Mouse (Mus musculus) lung, embryonic 15.5 days (tissue): ENCODE results near the gene Gdap2. TPM values are rescaled to one million over a fixed set of nuclear protein-coding genes. Genes with fewer than 3 reads are reported as not detected.

ENCODE experiments used
- ATAC-seq: fragments of 200-750 bp; cut with Nextera tagmentation; 2 replicates; pipeline ENCODE4 v1.8.0; 2017; ENCODE audit warnings: moderate number of reproducible peaks, borderline replicate concordance; ENCODE audit not compliant: low FRiP score, low TSS enrichment; ENCODE audit errors: extremely low read depth
- H3K27ac ChIP-seq: fragments of 300-500 bp; sonication (generic); 2 replicates; pipeline ENCODE4 v1.5.1; 2015; ENCODE audit warnings: moderate library complexity, mild to moderate bottlenecking, inconsistent platforms
- H3K27me3 ChIP-seq: fragments of 300-500 bp; sonication (generic); 2 replicates; pipeline ENCODE4 v1.6.1; 2015; ENCODE audit warnings: inconsistent platforms
- H3K36me3 ChIP-seq: fragments of 300-500 bp; sonication (generic); 2 replicates; pipeline ENCODE4 v1.6.1; 2015; ENCODE audit warnings: inconsistent platforms
- H3K4me1 ChIP-seq: fragments of 300-500 bp; sonication (generic); 2 replicates; pipeline ENCODE4 v1.6.1; 2015; ENCODE audit warnings: inconsistent platforms
- H3K4me2 ChIP-seq: fragments of 300-500 bp; sonication (generic); 2 replicates; pipeline ENCODE4 v1.6.1; 2015; ENCODE audit warnings: inconsistent platforms, mild to moderate bottlenecking, moderate library complexity
- H3K4me3 ChIP-seq: fragments of 300-500 bp; sonication (generic); 2 replicates; pipeline ENCODE4 v1.5.1; 2015; ENCODE audit warnings: mild to moderate bottlenecking, inconsistent platforms
- H3K9ac ChIP-seq: fragments of 300-500 bp; sonication (generic); 2 replicates; pipeline ENCODE4 v1.6.1; 2015; ENCODE audit warnings: inconsistent platforms
- H3K9me3 ChIP-seq: fragments of 300-500 bp; sonication (generic); 2 replicates; pipeline ENCODE4 v1.6.1; 2016; ENCODE audit warnings: inconsistent platforms
- WGBS: fragments of 180-500 bp; shearing (Covaris S2); methylation state at CpG from one replicate; pipeline ENCODE4 v1.1.7; 2015; 5-methylcytosine and 5-hydroxymethylcytosine counted together
- polyA plus RNA-seq: library from polyadenylated mRNA; unstranded; fragments of >200 nt; fragmentation: Nextera tagmentation; extraction: Ambion mirVana; gene quantifications from 2 replicates; pipeline ENCODE4 v1.2.1, GENCODE M21; 2015

Gene Gdap2
- 24.0 and 24.3 TPM in 2 replicates for polyA plus RNA-seq

DNA sequence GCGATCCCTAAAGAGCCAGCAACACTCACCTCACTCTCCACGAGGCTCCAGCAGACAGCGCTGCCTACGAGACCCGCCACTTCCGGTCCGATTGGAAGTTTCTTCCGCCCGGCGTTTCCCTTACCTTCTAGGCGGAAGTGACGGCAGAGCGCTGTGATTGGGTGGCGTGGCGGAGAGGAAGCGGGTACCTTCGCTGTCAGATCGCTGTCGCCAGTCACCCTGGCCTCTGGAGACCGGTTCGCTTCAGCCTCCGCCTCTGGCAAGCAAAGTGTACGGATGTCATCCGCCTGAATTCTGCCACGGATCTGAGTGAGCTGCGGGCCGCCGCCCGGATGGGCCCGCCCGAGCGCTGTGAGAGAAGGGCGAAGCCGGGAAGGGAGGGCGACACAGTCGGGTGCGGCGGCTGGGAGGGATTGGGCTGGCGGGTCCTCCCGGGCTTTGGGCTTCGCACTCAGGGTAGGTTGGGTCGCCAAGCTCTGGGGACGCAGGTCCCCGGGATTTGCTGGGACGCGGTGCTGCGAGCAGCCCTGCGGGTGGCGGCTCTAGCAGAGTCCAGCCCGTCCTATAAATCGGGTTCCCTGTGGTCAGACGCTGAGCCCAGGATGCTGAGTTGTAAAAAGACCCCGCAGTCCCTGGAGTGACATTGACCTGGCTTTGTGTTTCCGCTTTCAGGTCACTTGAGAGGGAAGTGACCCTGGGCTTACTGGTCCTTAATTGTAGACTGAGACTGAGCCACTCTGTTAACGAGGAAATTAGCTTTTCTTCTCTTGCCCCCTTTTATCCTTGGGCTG lies at the start of gene Gdap2, which contains the start of gene Wdr3:
Gene Gdap2 (plus strand): TSS at position 67 of the 791 bp plus-strand sequence.
Gene Wdr3 (minus strand): TSS at position 93 of the 791 bp plus-strand sequence.
- peak within 1 kb of the TSS; percentile 81 for H3K4me3 ChIP-seq
- no peaks in the 10 kb centered on the region for H3K27me3 ChIP-seq
- H3K4me1 ChIP-seq, result peaks cover 12% of the 10 kb centered on the region
- under 1% methylated on average over 53 of the region's 55 CpGs for WGBS
- H3K9ac ChIP-seq, result peak within 1 kb of the TSS; percentile 75
- H3K27ac ChIP-seq, result peak within 1 kb of the TSS; percentile 82
- H3K4me2 ChIP-seq, result peak within 1 kb of the TSS; percentile 69
- peak; percentile 99 for ATAC-seq
- peaks cover 20% of the 10 kb centered on the region for H3K36me3 ChIP-seq
- no peaks in the 10 kb centered on the region for H3K9me3 ChIP-seq

DNA sequence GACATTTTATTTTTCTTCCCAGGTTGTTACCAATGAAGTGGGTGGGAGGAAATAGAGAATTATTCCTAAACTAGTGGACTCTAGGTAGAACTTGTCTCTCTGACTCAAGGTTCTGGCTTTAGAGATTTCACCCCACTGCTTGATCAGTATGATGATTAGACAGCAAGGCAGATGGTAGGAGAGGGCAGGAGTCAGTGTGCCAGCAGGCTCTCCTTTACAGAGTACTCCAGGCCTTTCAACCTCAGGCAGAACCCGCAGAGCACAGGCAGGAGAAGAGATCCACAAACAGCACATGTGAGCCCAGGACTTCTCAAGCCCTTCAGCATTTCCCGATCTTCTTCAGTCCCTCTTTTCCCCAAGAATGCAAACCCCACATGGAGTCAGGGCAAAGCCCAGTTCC lies 43.5 kb upstream of the Gdap2 start:
- no peaks in the 10 kb centered on the region for H3K27me3 ChIP-seq
- no peak overlapping the region for H3K27ac ChIP-seq
- H3K36me3 ChIP-seq, result no peaks in the 10 kb centered on the region
- H3K4me2 ChIP-seq, result no peak overlapping the region
- H3K4me3 ChIP-seq, result no peak overlapping the region
- no peak for ATAC-seq
- no peaks in the 10 kb centered on the region for H3K4me1 ChIP-seq
- H3K9me3 ChIP-seq, result no peaks in the 10 kb centered on the region
- no peak overlapping the region for H3K9ac ChIP-seq
- 73% methylated on average over 2 of the region's 2 CpGs for WGBS

DNA sequence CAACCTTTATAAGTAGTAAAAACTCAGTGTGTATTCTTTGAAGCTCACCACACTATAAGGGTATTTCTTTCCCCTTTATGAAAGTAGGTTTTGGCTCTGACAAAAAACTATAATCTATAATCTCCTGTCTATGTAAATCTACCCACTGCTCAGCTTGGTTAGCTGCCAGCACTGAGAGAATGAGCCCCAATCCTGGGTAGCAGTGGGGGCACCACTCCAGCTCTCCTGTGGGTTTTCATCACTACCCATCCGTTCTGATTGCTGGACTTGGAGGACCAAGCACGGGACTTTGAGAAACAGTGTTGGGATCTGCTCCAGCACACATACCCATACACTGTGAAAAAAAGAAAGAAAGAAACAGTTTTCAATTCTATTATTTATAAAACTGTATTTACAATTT lies 40.2 kb upstream of the Gdap2 start:
- no peaks in the 10 kb centered on the region for H3K27me3 ChIP-seq
- WGBS, result 54% methylated on average over 2 of the region's 2 CpGs
- no peaks in the 10 kb centered on the region for H3K9me3 ChIP-seq
- H3K36me3 ChIP-seq, result no peaks in the 10 kb centered on the region
- H3K4me3 ChIP-seq, result no peak overlapping the region
- no peaks in the 10 kb centered on the region for H3K4me1 ChIP-seq
- no peak for ATAC-seq
- no peak overlapping the region for H3K27ac ChIP-seq
- no peak overlapping the region for H3K9ac ChIP-seq
- H3K4me2 ChIP-seq, result no peak overlapping the region

- WGBS, result 24% methylated on average over 1 of the region's 1 CpGs
- Histone ChIP-seq H3K9ac (no peak overlapping the region), H3K9me3 (no peaks in the 10 kb centered on the region), H3K36me3 (no peaks in the 10 kb centered on the region), H3K4me2 (no peak overlapping the region), H3K27me3 (no peaks in the 10 kb centered on the region), H3K27ac (no peak overlapping the region), H3K4me1 (no peaks in the 10 kb centered on the region), H3K4me3 (no peak overlapping the region)
- ATAC-seq, result no peak
These were observed 39.7 kb upstream of the Gdap2 start for GRCm38 (mm10) chr3:100122445-100122844.

DNA sequence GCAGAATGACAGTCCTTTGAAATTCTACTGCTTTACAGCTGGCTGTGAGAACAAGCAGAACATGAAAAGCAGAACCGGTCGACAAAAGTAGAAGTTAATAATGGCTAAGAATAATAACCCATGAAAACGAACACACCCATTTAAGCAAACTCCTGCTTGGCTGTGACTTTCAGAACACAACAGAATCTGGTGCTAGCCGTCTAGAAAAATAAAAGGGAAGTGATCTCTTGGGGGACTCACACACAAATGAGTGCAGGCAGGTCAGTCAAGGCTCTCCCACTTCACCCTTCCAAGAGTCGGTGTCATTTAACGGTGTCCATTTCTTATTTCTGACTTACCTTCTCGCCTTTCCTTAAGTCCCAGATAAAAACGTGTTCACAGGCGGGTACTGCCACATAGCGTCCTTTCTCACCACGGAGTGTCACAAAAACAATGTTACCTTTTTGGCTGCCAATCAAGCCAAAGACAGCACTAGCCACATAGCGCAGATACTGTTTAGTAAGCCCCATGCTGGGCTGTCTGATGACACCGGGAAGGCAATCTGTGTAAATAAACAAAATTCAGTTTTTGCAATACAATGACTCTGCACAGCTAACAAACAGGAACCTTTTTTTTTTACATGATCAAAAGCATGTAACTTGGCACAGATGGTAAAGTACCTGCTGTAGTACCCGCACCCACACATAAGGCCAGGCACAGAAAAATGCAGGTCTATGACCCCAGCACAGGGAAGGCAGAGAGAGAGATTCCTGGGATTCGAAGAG lies 1.3 kb upstream of the Gdap2 start:
- no peak for ATAC-seq
- Histone ChIP-seq H3K27ac (no peak overlapping the region), H3K4me1 (peaks cover 12% of the 10 kb centered on the region), H3K9ac (peak overlapping the region; percentile 75; the same call in 1 of the 2 replicates), H3K27me3 (no peaks in the 10 kb centered on the region), H3K4me2 (peak overlapping the region; percentile 69), H3K36me3 (peaks cover 30% of the 10 kb centered on the region), H3K4me3 (peak overlapping the region; percentile 81), H3K9me3 (no peaks in the 10 kb centered on the region)
- 80% methylated on average over 15 of the region's 15 CpGs for WGBS

GRCm38 (mm10) chr3:100161665-100162314 lies 391 bp upstream of the Gdap2 start:
- Histone ChIP-seq H3K4me1 (peaks cover 12% of the 10 kb centered on the region), H3K4me3 (peak overlapping the region; percentile 81), H3K4me2 (peak overlapping the region; percentile 69), H3K27me3 (no peaks in the 10 kb centered on the region), H3K9ac (peak overlapping the region; percentile 75), H3K36me3 (peaks cover 27% of the 10 kb centered on the region), H3K9me3 (no peaks in the 10 kb centered on the region), H3K27ac (no peak overlapping the region)
- under 1% methylated on average over 35 of the region's 35 CpGs for WGBS
- ATAC-seq, result no peak

DNA sequence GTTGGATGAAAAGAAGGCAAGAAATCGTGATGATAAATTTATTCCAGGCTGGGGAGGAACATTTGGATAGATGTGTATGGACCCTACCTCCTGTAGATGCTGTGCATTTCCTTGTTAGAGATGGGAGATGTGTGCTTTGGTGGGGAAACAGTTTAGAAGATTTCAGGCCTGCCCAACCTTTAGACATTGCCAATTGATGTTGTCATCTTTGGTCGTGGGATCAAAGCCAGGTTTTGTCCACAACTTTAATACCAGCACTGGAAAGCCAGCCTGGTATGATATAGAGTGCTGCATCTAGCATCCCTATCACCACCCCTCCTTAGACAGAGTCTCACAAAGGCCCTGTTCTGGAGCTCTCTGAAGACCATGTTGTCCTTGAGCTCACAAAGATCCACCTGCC lies 1.4 kb downstream of the Gdap2 start:
- H3K4me2 ChIP-seq, result no peak overlapping the region; the same call in 1 of the 2 replicates
- WGBS, result 79% methylated on average over 2 of the region's 2 CpGs
- ATAC-seq, result no peak

DNA sequence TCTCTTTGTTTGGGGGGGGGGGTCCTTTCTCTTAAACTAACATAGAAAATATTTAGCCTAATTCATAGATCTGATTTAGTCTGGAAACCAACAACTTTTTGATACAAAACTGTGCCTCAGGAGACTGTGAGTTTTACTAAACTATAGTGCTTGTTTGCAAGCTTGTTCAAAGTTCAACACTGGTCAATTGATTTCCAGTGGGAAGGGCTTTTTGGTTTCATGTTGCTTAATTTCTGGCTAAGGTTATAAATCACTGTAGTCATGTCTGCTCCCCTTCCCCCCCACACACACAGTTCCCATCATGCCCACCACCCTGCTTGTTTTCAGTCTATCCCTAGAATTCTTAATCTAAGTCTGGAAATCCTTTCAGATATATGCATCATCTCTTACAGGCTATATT lies 2.8 kb downstream of the Gdap2 start:
- H3K27me3 ChIP-seq, result no peaks in the 10 kb centered on the region
- H3K4me1 ChIP-seq, result peaks cover 12% of the 10 kb centered on the region
- peaks cover 5% of the 10 kb centered on the region; the same call in 1 of the 2 replicates for H3K36me3 ChIP-seq
- H3K4me3 ChIP-seq, result no peak overlapping the region
- no peak overlapping the region for H3K9ac ChIP-seq
- no peak overlapping the region for H3K27ac ChIP-seq
- no peak for ATAC-seq
- H3K9me3 ChIP-seq, result no peaks in the 10 kb centered on the region
- H3K4me2 ChIP-seq, result no peak overlapping the region

More for the DNA sequence above, 1.4 kb downstream of the Gdap2 start:
- Histone ChIP-seq H3K36me3 (peaks cover 16% of the 10 kb centered on the region), H3K9ac (no peak overlapping the region), H3K27me3 (no peaks in the 10 kb centered on the region), H3K4me3 (no peak overlapping the region), H3K9me3 (no peaks in the 10 kb centered on the region), H3K4me1 (peaks cover 12% of the 10 kb centered on the region), H3K27ac (no peak overlapping the region)

DNA sequence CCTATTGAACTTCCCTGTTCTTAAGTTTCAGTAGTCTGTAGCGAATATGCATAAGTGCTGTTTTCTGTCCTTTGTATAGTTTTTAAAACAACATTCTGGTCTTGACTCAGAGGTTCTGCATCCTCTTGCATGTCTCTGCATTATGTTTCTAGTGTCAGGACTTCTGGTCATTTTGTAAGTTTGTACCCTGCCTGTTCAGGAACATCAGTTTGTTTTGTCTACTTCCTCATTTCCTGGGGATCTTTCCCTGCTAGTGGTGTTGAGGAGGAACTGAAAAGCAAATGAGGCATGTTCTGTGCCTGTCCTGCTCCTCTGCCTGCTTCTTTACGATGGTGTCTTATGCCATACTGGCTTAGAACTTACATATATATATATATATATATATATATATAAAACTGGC lies 13.8 kb downstream of the Gdap2 start:
- 81% methylated on average over 2 of the region's 2 CpGs for WGBS
- no peaks in the 10 kb centered on the region for H3K27me3 ChIP-seq
- ATAC-seq, result no peak
- H3K9ac ChIP-seq, result no peak overlapping the region
- no peak overlapping the region for H3K4me2 ChIP-seq
- no peaks in the 10 kb centered on the region for H3K4me1 ChIP-seq
- no peaks in the 10 kb centered on the region for H3K9me3 ChIP-seq
- H3K4me3 ChIP-seq, result no peak overlapping the region
- H3K27ac ChIP-seq, result no peak overlapping the region
- peaks cover 41% of the 10 kb centered on the region for H3K36me3 ChIP-seq

DNA sequence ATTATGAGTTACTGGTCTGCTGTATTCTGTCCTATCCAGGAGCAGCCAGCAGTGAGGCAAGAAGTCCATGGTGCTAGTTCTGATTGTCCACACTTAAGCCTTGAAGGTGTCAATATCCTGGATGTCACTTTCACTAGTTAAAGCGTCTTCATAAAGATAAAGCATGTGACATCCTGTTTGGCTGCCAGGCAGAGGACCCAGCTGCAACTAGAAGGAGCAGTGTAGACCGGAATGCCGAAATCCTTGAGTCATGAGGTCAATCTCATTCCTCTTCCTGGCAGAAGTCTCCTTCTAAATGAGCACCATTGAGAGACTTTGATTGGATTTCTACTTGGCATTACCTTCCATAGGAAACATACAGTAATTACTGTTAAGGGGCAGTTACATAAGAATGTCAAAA lies 18.3 kb downstream of the Gdap2 start:
- no peaks in the 10 kb centered on the region for H3K27me3 ChIP-seq
- no peak overlapping the region for H3K27ac ChIP-seq
- no peaks in the 10 kb centered on the region for H3K9me3 ChIP-seq
- H3K4me2 ChIP-seq, result no peak overlapping the region
- ATAC-seq, result no peak
- no peak overlapping the region for H3K9ac ChIP-seq
- H3K4me1 ChIP-seq, result no peaks in the 10 kb centered on the region
- no peak overlapping the region for H3K4me3 ChIP-seq
- WGBS, result 52% methylated on average over 3 of the region's 3 CpGs
- peaks cover 19% of the 10 kb centered on the region for H3K36me3 ChIP-seq

- no peaks in the 10 kb centered on the region for H3K27me3 ChIP-seq
- no peak overlapping the region for H3K9ac ChIP-seq
- H3K4me1 ChIP-seq, result no peaks in the 10 kb centered on the region
- WGBS, result 46% methylated on average over 1 of the region's 1 CpGs
- peaks cover 13% of the 10 kb centered on the region for H3K36me3 ChIP-seq
- no peak; the same call in 1 of the 2 replicates for ATAC-seq
- H3K4me2 ChIP-seq, result no peak overlapping the region
- no peaks in the 10 kb centered on the region for H3K9me3 ChIP-seq
- no peak overlapping the region for H3K4me3 ChIP-seq
- H3K27ac ChIP-seq, result no peak overlapping the region
These were observed 27.3 kb downstream of the Gdap2 start for GRCm38 (mm10) chr3:100189444-100189843.
